ENCODE assay signal across 8 mouse cellular contexts in genomic region chr10:120707771-120708750, GRCm38 (mm10).
DNase-seq lines count a peak whose midpoint lies in the region; ATAC-seq and TF ChIP-seq lines count a peak whose summit lies in the region.

No protein-coding gene starts in this region.

- no peak for TF ChIP-seq CTCF in lung, embryonic 14.5 days (IDR thresholded peaks at IDR 0.05; ENCODE audit: low read depth)
- no peak for TF ChIP-seq CTCF in lung, adult 2 months (IDR thresholded peaks at IDR 0.05; ENCODE audit: insufficient read depth, low read length)

- H3K4me2 ChIP-seq in lung, embryonic 14.5 days: peak overlapping the region; percentile 46
- H3K4me2 ChIP-seq in forebrain, embryonic 12.5 days: peak overlapping the region; percentile 29
- peak overlapping the region; percentile 38 for H3K4me2 ChIP-seq in limb, embryonic 13.5 days (replicated peaks)

- H3K4me3 ChIP-seq in lung, embryonic 14.5 days (ENCODE audit: low read depth, low read length): no peak overlapping the region
- H3K4me3 ChIP-seq in lung, adult 2 months (replicated peaks; ENCODE audit: extremely low read depth, low read depth, low read length): no peak overlapping the region
- 0 out of 2 replicates have a peak overlapping the region, but pooled peaks have one; percentile 4 for H3K4me3 ChIP-seq in forebrain, embryonic 12.5 days (replicated peaks)
- H3K4me3 ChIP-seq in limb, embryonic 13.5 days: no peak overlapping the region

- no peak for TF ChIP-seq POLR2A in lung, adult 2 months (IDR thresholded peaks at IDR 0.05; ENCODE audit: borderline replicate concordance, extremely low read depth, low read depth, low read length)

- peak overlapping the region; percentile 83 for H3K27ac ChIP-seq in lung, embryonic 14.5 days (ENCODE audit: low read depth)
- H3K27ac ChIP-seq in forebrain, embryonic 12.5 days: 0 out of 2 replicates have a peak overlapping the region, but pooled peaks have one; percentile 9
- peak overlapping the region; percentile 48; the same call in 1 of the 2 replicates for H3K27ac ChIP-seq in limb, embryonic 13.5 days

- no peaks in the 10 kb centered on the region for H3K9me3 ChIP-seq in lung, embryonic 14.5 days (ENCODE audit: low read depth, low read length)
- no peaks in the 10 kb centered on the region for H3K9me3 ChIP-seq in forebrain, embryonic 12.5 days
- 0 out of 2 replicates have a peak, but pooled peaks cover 4% of the 10 kb centered on the region for H3K9me3 ChIP-seq in limb, embryonic 13.5 days

- 19% methylated on average over 20 of the region's 20 CpGs for WGBS in lung, embryonic 14.5 days
- 47% methylated on average over 20 of the region's 20 CpGs for WGBS in lung, adult 2 months
- WGBS in forebrain, embryonic 12.5 days: 22% methylated on average over 20 of the region's 20 CpGs
- WGBS in limb, embryonic 13.5 days: 18% methylated on average over 20 of the region's 20 CpGs

- no peaks in the 10 kb centered on the region for H3K27me3 ChIP-seq in lung, embryonic 14.5 days (ENCODE audit: insufficient read depth, low read length)
- H3K27me3 ChIP-seq in forebrain, embryonic 12.5 days: peaks cover 17% of the 10 kb centered on the region
- H3K27me3 ChIP-seq in limb, embryonic 13.5 days: no peaks in the 10 kb centered on the region

- H3K36me3 ChIP-seq in lung, embryonic 14.5 days (ENCODE audit: insufficient read depth): no peaks in the 10 kb centered on the region
- H3K36me3 ChIP-seq in forebrain, embryonic 12.5 days (replicated peaks): no peaks in the 10 kb centered on the region
- no peaks in the 10 kb centered on the region for H3K36me3 ChIP-seq in limb, embryonic 13.5 days

- peak overlapping the region; percentile 7; the same call in 1 of the 2 replicates for H3K9ac ChIP-seq in lung, embryonic 14.5 days
- H3K9ac ChIP-seq in forebrain, embryonic 12.5 days: peak overlapping the region; percentile 17; the same call in 1 of the 2 replicates
- 0 out of 2 replicates have a peak overlapping the region, but pooled peaks have one; percentile 13 for H3K9ac ChIP-seq in limb, embryonic 13.5 days

- ATAC-seq in lung, embryonic 14.5 days (ENCODE audit: insufficient read depth): peak; percentile 75
- ATAC-seq in forebrain, embryonic 12.5 days (ENCODE audit: low FRiP score): 0 out of 2 replicates have a peak, but pooled peaks have one; percentile 49
- peak; percentile 28; the same call in 1 of the 2 replicates for ATAC-seq in limb, embryonic 13.5 days (ENCODE audit: low FRiP score, low read depth)
- ATAC-seq in monocyte, adult 5-6 weeks (replicated peaks; ENCODE audit: insufficient number of reproducible peaks, low FRiP score, low TSS enrichment, poor library complexity, severe bottlenecking): no peak; the same call in 1 of the 2 replicates

- peak; percentile 72 for DNase-seq in lung, embryonic 14.5 days
- no peak for DNase-seq in lung, adult 2 months
- DNase-seq in neural tube, embryonic 10.5 days (ENCODE audit: extremely low spot score, low spot score): peak; percentile 84
- DNase-seq in cerebellum, postnatal 25 days: no peak
- no peak for DNase-seq in urinary bladder, postnatal 14 days (ENCODE audit: low spot score)

- peaks cover 13% of the 10 kb centered on the region for H3K4me1 ChIP-seq in lung, embryonic 14.5 days (ENCODE audit: insufficient read depth)
- no peaks in the 10 kb centered on the region; the same call in 1 of the 2 replicates for H3K4me1 ChIP-seq in lung, adult 2 months (ENCODE audit: control insufficient read depth, insufficient read depth, low read length)
- H3K4me1 ChIP-seq in forebrain, embryonic 12.5 days: peaks cover 26% of the 10 kb centered on the region
- peaks cover 62% of the 10 kb centered on the region for H3K4me1 ChIP-seq in limb, embryonic 13.5 days

Comparison
In these comparisons a context has a peak if more than half of its experiments do, and no peak if none do; other contexts are left out.
1. DNase-seq: peak in lung, embryonic 14.5 days (single experiment) and neural tube, embryonic 10.5 days (single experiment); none in lung, adult 2 months (single experiment), cerebellum, postnatal 25 days (0 of 2) and urinary bladder, postnatal 14 days (single experiment).
2. H3K27ac ChIP-seq: peak in every context shown above with its lines; median percentile 83 in lung, embryonic 14.5 days; 48 in limb, embryonic 13.5 days; 9 in forebrain, embryonic 12.5 days.
3. Peak in every context shown above with its lines, with median percentiles within 50 percentile points of each other: H3K4me2 ChIP-seq and H3K9ac ChIP-seq.